Mouse (Mus musculus): ENCODE results near the gene Tas2r140.

Tas2r140 gene

GRCm38 (mm10) chr6:133055716-133056115 lies at the start of gene Tas2r140:
Gene Tas2r140, minus strand, starts transcription at chr6:133055816.
- DNase-seq, result no peak

- no peak for DNase-seq
Observed at GRCm38 (mm10) chr6:133104609-133104921, 48.9 kb upstream of the Tas2r140 start, which contains the start of gene Smim10l1. Gene Smim10l1, plus strand, starts transcription at chr6:133104909.

GRCm38 (mm10) chr6:133102430-133102829 lies 46.8 kb upstream of the Tas2r140 start:
- no peak for DNase-seq

GRCm38 (mm10) chr6:133092226-133092625 lies 36.6 kb upstream of the Tas2r140 start:
- no peak for DNase-seq

GRCm38 (mm10) chr6:133037001-133037400 lies 18.6 kb downstream of the Tas2r140 start, which contains the start of gene Tas2r103:
Gene Tas2r103, minus strand, starts transcription at chr6:133037101.
- DNase-seq, result no peak
